Mouse (Mus musculus) liver, embryonic 15.5 days (tissue): ENCODE measurements around the gene Rasgef1b. TPM values are rescaled to one million over a fixed set of nuclear protein-coding genes. Genes with fewer than 3 reads are reported as not detected.

Source experiments
- ATAC-seq: fragments of 200-750 bp; cut with Nextera tagmentation; 2 replicates; pipeline ENCODE4 v1.8.0; 2017; ENCODE audit warnings: moderate number of reproducible peaks, mild to moderate bottlenecking, moderate library complexity; ENCODE audit not compliant: insufficient read depth
- H3K27ac ChIP-seq: fragments of 300-500 bp; sonication (generic); replicated peaks from 2 replicates; pipeline ENCODE4 v1.5.1; 2015; ENCODE audit warnings: mild to moderate bottlenecking, inconsistent platforms
- H3K27me3 ChIP-seq: fragments of 300-500 bp; sonication (generic); 2 replicates; pipeline ENCODE4 v1.6.1; 2015; ENCODE audit warnings: mild to moderate bottlenecking, inconsistent platforms
- H3K36me3 ChIP-seq: fragments of 300-500 bp; sonication (generic); replicated peaks from 2 replicates; pipeline ENCODE4 v1.6.1; 2015; ENCODE audit warnings: moderate library complexity, mild to moderate bottlenecking, inconsistent platforms
- H3K4me1 ChIP-seq: fragments of 300-500 bp; sonication (generic); replicated peaks from 2 replicates; pipeline ENCODE4 v1.6.1; 2015; ENCODE audit warnings: inconsistent platforms
- H3K4me2 ChIP-seq: fragments of 300-500 bp; sonication (generic); 2 replicates; pipeline ENCODE4 v1.6.1; 2015; ENCODE audit warnings: moderate library complexity, mild to moderate bottlenecking, inconsistent platforms
- H3K4me3 ChIP-seq: fragments of 300-500 bp; sonication (generic); replicated peaks from 2 replicates; pipeline ENCODE4 v1.5.1; 2015; ENCODE audit warnings: mild to moderate bottlenecking, inconsistent platforms
- H3K9ac ChIP-seq: fragments of 300-500 bp; sonication (generic); 2 replicates; pipeline ENCODE4 v1.6.1; 2015; ENCODE audit warnings: moderate library complexity, mild to moderate bottlenecking, inconsistent platforms
- H3K9me3 ChIP-seq: fragments of 300-500 bp; sonication (generic); replicated peaks from 2 replicates; pipeline ENCODE4 v1.6.1; 2016; ENCODE audit warnings: inconsistent platforms
- WGBS: fragments of 180-500 bp; shearing (Covaris S2); methylation state at CpG from one replicate; pipeline ENCODE4 v1.1.7; 2015; ENCODE audit warnings: mixed read lengths; ENCODE audit not compliant: insufficient replicate concordance; 5-methylcytosine and 5-hydroxymethylcytosine counted together
- polyA plus RNA-seq: library from polyadenylated mRNA; unstranded; fragments of >200 nt; fragmentation: Nextera tagmentation; extraction: Ambion mirVana; gene quantifications from 2 replicates; pipeline ENCODE4 v1.2.1, GENCODE M21; 2015

Rasgef1b gene
- polyA plus RNA-seq, 1 experiment from 2014 or later = 7.3 TPM

DNA sequence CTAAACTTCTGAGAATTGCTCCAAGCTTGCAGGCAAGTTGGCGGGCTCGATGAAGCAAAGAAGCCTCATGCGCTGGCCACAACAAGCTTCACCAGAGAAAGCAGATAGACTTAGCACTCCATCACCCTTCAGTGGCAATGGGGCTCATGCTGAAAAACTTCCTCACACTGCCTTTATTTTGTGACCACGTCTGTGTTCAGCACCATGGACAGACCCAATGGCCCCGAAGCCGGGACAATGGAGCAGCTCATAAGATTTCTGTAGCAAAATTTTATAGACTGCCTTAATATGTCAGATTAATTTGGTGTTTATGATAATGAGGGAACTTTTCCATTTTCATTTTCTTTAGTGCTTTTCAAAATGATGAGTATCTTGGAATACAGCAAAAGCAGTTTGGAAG lies 21.6 kb downstream of the Rasgef1b start:
- 30% methylated on average over 6 of the region's 6 CpGs for WGBS
- Histone ChIP-seq H3K9ac (no peak overlapping the region), H3K27ac (no peak overlapping the region), H3K4me1 (no peaks in the 10 kb centered on the region), H3K27me3 (no peaks in the 10 kb centered on the region), H3K9me3 (no peaks in the 10 kb centered on the region), H3K36me3 (no peaks in the 10 kb centered on the region), H3K4me3 (no peak overlapping the region), H3K4me2 (no peak overlapping the region)
- ATAC-seq = no peak

DNA sequence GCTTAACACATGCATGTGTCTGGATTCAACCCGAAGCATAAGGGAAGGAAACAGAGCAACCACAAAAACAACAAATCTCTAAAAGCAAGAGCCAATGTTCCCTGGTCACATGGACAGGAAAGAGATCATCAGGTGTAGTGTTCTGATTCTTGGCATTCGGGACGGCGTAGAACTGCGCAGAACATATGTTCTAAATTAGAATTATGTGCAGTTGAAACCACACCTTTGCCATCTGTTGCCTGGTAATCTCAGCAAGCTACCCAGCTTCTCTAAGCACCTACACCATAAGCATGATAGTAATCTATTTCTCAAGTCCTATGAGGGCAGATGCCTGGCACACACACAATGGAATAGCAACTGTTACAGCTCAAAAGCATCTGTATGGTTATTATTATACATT lies 27.1 kb downstream of the Rasgef1b start:
- ATAC-seq = no peak
- WGBS = 52% methylated on average over 5 of the region's 5 CpGs
- Histone ChIP-seq H3K36me3 (no peaks in the 10 kb centered on the region), H3K4me3 (no peak overlapping the region), H3K9ac (no peak overlapping the region), H3K4me1 (no peaks in the 10 kb centered on the region), H3K4me2 (no peak overlapping the region), H3K27ac (no peak overlapping the region), H3K27me3 (no peaks in the 10 kb centered on the region), H3K9me3 (no peaks in the 10 kb centered on the region)

DNA sequence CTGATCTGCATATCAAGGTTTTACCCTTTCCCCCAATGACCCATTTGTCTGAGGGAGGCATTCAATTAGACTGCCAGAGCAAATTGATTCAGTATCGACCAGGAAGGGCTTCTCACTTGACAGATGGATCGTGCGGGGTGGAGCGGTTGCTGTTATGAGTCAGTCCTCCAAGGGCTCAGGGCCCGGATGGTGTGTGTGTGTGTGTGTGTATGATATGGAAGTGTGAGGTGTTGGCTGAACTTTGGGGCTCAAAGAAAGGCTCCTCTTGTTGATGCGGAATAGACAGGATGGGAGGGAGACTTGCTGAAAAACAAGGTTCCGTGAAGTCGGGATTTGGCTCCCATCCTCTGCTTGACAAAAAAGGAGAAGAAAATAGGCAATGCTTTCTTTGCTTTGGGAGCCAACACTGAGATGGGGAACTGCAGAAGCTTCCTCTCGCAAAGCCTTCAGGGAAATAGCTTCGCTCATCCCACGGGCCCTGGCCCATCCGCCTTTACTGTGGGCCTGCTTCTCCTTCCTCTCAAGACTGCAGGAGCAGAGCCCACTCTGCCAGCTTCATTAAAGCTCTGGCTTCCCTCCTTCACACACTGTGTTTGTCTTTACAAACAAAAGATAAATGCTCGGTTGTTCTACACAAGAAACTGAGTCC lies 34.0 kb downstream of the Rasgef1b start:
- H3K9me3 ChIP-seq = no peaks in the 10 kb centered on the region
- H3K27me3 ChIP-seq = no peaks in the 10 kb centered on the region
- no peak overlapping the region for H3K4me2 ChIP-seq
- 64% methylated on average over 13 of the region's 13 CpGs for WGBS
- H3K4me3 ChIP-seq = no peak overlapping the region
- no peak overlapping the region for H3K27ac ChIP-seq
- no peaks in the 10 kb centered on the region for H3K36me3 ChIP-seq
- no peak overlapping the region for H3K9ac ChIP-seq
- ATAC-seq = no peak
- no peaks in the 10 kb centered on the region for H3K4me1 ChIP-seq

DNA sequence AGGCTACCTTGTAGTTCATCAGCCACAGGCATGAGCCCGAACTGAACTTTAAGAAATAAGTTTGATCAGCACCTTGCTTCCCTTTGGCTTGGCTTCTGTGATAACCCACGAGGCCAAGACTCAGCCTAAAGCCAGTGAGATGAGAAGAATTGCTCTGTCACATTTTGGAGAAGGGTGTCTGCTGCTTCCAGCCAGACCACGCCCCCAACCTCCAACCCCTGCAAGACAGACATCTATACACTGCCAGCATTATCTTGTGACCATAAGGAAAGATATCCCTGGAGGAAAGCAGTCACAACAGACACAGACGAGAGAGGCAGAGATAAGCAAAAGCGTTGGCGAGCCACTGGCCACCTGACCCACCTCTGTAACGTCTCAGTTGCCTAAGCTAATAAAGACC lies 39.0 kb downstream of the Rasgef1b start:
- Histone ChIP-seq H3K9ac (no peak overlapping the region), H3K4me3 (no peak overlapping the region), H3K27ac (no peak overlapping the region), H3K36me3 (no peaks in the 10 kb centered on the region), H3K27me3 (no peaks in the 10 kb centered on the region), H3K4me1 (no peaks in the 10 kb centered on the region), H3K9me3 (no peaks in the 10 kb centered on the region), H3K4me2 (no peak overlapping the region)
- no peak for ATAC-seq
- 11% methylated on average over 7 of the region's 7 CpGs for WGBS

DNA sequence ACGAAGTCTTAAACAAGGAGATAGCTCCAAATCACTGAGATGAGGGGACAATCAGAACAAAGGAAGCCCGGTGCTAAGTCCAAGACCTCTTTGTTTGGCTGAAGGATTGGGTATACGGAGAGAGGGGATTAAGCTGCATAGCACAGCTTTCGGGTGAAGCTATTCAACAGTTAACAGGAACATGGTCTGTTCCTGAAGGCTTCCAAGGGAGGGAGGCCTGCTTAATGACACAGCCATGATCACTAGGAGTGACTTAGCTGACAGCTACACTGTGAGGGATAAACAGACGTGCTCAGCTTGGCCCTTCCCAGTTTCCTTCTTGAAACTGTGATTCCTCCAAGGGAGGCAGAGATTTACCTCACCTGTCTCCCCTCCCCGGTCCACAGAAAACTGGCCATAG lies 41.0 kb downstream of the Rasgef1b start:
- H3K36me3 ChIP-seq = no peaks in the 10 kb centered on the region
- ATAC-seq = no peak
- no peak overlapping the region for H3K4me2 ChIP-seq
- no peaks in the 10 kb centered on the region for H3K9me3 ChIP-seq
- no peak overlapping the region for H3K27ac ChIP-seq
- WGBS = 44% methylated on average over 6 of the region's 6 CpGs
- no peak overlapping the region for H3K4me3 ChIP-seq
- no peaks in the 10 kb centered on the region for H3K27me3 ChIP-seq
- no peak overlapping the region for H3K9ac ChIP-seq
- H3K4me1 ChIP-seq = no peaks in the 10 kb centered on the region

DNA sequence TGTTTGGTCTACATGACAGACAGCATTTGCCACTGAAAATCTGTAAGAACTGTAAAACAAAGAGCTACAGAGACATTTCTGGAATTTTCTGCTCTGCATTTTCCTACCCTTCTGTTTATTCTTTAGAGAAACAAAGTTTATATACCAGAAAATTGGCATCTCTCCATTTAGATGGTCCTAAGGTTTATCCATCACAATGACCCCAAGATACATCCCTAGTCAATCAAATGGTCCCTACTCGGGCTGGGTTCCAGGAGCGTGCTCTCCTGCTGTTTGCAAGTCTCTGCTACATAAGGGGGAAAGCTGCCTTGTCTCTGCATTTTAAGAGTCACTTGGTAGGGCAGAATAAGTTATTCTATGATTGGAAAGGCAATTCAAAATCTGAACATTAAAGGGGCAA lies 44.8 kb downstream of the Rasgef1b start:
- H3K4me1 ChIP-seq = no peaks in the 10 kb centered on the region
- 44% methylated on average over 2 of the region's 2 CpGs for WGBS

DNA sequence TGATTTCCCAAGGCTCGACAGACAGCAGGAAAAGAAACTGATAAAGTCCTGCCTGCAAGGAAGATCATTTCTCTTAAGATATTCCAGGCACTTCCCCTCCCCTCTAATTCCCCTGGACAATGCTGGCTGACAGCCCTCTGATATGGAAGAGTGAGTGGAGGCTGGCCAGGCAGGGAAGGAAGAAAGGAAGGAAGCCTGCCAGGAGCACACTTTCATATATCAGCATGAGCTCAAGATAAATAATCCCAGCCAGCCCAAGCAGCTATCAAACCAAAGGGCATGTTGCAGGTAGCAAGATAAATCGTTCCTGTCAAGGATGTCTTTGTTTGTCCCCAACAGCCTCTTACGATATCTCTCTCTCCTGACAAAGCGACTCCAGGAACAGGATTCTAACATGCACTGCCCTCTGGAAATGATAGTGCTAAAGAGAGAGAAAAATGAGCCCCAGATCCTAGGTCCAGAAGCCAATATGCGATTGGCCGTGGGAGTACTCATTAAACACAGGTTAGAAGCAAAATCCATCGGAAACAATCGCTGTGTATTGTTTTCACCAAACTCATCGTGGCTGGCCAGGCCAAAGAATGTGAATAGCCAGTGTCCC lies 58.8 kb downstream of the Rasgef1b start:
- 33% methylated on average over 9 of the region's 9 CpGs for WGBS
- H3K27ac ChIP-seq = no peak overlapping the region
- no peak overlapping the region for H3K4me2 ChIP-seq
- no peaks in the 10 kb centered on the region for H3K9me3 ChIP-seq
- no peak overlapping the region for H3K9ac ChIP-seq
- ATAC-seq = no peak
- H3K36me3 ChIP-seq = no peaks in the 10 kb centered on the region
- no peaks in the 10 kb centered on the region for H3K4me1 ChIP-seq
- H3K4me3 ChIP-seq = no peak overlapping the region
- no peaks in the 10 kb centered on the region for H3K27me3 ChIP-seq

More for the DNA sequence above, 44.8 kb downstream of the Rasgef1b start:
- no peak overlapping the region for H3K4me2 ChIP-seq
- H3K27ac ChIP-seq = no peak overlapping the region
- no peaks in the 10 kb centered on the region for H3K27me3 ChIP-seq
- H3K36me3 ChIP-seq = no peaks in the 10 kb centered on the region
- H3K4me3 ChIP-seq = no peak overlapping the region
- H3K9me3 ChIP-seq = no peaks in the 10 kb centered on the region
- no peak overlapping the region for H3K9ac ChIP-seq
- no peak for ATAC-seq

DNA sequence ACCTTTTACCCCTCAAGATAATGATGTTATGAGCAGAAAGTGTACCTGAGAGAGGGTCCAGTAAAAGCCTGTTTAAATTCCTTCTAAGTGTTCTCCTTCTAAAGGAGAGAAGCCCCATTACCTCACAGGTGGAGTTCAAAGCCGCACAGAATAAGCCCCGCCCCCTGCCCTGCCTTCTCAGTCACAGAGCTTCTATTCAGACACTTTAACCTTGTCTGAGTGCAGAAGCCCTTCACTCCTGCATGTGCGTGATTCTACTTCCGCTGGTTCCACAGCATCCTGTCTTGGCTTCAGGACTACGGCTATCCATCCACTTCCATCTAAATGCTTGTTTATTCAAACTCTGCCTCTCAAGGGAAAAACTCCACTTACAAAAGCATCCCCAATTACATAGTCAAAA lies 72.8 kb downstream of the Rasgef1b start:
- ATAC-seq = no peak
- H3K9ac ChIP-seq = no peak overlapping the region
- no peak overlapping the region for H3K4me2 ChIP-seq
- no peaks in the 10 kb centered on the region for H3K4me1 ChIP-seq
- H3K36me3 ChIP-seq = no peaks in the 10 kb centered on the region
- WGBS = 52% methylated on average over 5 of the region's 5 CpGs
- no peak overlapping the region for H3K27ac ChIP-seq
- H3K4me3 ChIP-seq = no peak overlapping the region
- no peaks in the 10 kb centered on the region for H3K9me3 ChIP-seq
- no peaks in the 10 kb centered on the region for H3K27me3 ChIP-seq

DNA sequence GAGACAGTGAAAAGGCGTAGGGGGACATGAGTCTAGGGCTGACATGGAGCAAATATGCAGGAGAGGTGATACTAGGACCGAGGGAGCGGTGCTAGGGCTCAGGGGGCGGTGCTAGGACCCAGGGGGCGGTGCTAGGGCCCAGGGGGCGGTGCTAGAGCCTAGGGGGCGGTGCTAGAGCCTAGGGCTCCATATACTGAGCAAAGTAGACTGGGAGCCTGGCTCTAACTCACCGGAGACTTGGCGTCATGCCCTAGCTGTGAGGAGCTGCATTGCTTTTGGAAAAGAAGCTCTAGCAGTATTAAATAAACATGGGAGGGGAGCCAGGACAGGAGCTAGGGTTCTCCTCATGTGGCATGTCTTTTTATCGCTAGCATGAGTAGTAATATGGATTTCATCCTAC lies 75.9 kb downstream of the Rasgef1b start:
- no peaks in the 10 kb centered on the region for H3K9me3 ChIP-seq
- WGBS = 60% methylated on average over 10 of the region's 10 CpGs
- H3K27ac ChIP-seq = no peak overlapping the region
- H3K4me1 ChIP-seq = no peaks in the 10 kb centered on the region
- H3K27me3 ChIP-seq = no peaks in the 10 kb centered on the region
- H3K9ac ChIP-seq = no peak overlapping the region
- no peaks in the 10 kb centered on the region for H3K36me3 ChIP-seq
- no peak for ATAC-seq
- no peak overlapping the region for H3K4me3 ChIP-seq
- no peak overlapping the region for H3K4me2 ChIP-seq

DNA sequence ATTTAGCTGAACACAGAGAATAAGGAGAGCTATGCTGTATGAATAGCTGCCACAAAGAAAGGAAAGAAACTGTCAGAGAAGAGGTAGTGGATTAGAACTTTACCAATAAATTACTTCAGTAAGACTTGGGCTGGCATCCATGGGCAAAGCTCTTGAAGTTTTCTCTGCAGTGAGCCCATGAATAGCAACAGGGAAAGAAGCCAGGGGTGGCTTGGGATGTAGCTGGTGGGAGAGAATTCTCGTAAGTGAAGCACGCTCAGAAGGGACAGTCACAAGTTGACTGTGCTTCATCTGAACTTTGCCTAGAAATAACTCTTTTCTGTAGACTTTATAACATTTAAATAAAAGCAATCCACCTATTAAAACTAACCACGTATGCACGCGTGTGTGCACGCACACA lies 87.5 kb downstream of the Rasgef1b start:
- H3K9me3 ChIP-seq = no peaks in the 10 kb centered on the region
- 71% methylated on average over 6 of the region's 6 CpGs for WGBS
- no peaks in the 10 kb centered on the region for H3K27me3 ChIP-seq
- 0 out of 2 replicates have a peak, but pooled peaks cover 4% of the 10 kb centered on the region for H3K4me1 ChIP-seq
- H3K9ac ChIP-seq = no peak overlapping the region
- H3K4me3 ChIP-seq = no peak overlapping the region
- ATAC-seq = no peak
- H3K27ac ChIP-seq = no peak overlapping the region
- no peak overlapping the region for H3K4me2 ChIP-seq
- H3K36me3 ChIP-seq = no peaks in the 10 kb centered on the region

DNA sequence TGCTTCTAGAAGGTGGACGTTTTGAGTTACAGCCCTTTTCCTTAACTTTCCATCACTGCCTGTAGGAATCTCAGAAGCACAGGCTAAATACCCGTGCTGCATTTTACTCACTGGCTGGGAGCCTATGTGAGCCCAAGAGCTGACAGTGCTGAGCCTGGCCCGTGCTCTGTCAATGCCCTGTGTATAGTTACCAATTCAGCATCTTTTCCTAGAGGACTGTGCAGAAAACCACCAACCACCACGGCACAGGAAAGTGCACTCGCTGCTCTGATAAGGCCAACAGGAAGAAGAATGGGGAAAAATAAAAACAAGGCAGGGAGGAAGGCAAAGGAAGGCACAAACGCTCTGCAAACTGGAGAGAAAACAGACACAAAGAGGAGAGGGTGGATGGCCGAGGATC lies 92.3 kb downstream of the Rasgef1b start:
- no peaks in the 10 kb centered on the region for H3K9me3 ChIP-seq
- H3K9ac ChIP-seq = no peak overlapping the region
- no peaks in the 10 kb centered on the region for H3K27me3 ChIP-seq
- no peak overlapping the region for H3K27ac ChIP-seq
- WGBS = 3% methylated on average over 7 of the region's 7 CpGs
- no peaks in the 10 kb centered on the region for H3K36me3 ChIP-seq
- no peak overlapping the region for H3K4me3 ChIP-seq
- no peak overlapping the region for H3K4me2 ChIP-seq
- peaks cover 32% of the 10 kb centered on the region for H3K4me1 ChIP-seq
- ATAC-seq = no peak

DNA sequence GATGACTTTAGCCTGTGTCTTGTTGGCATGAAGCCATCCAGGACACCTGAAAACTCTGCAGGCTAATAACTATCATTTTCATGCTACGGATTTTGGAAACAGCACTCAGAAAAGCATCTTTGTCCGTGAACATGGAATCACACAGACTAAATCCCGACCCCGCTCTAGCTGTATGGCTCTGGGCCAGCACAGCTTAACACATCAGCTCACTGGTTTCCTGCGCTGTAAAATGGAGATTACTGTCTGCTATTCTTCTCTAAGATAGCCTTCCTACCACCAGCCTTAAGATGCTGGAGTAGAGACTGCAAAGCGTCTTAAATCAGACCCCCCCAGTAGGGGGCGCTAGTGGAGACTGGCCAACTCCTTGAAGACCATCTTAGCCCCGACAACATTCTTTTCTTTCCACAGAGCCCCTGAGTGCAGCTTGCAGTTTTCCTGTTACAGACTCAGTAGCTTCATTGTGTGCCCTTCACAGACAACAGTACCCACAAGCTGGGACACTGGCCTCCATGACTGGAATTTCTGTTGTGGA lies 94.8 kb downstream of the Rasgef1b start:
- H3K9me3 ChIP-seq = no peaks in the 10 kb centered on the region
- WGBS = 69% methylated on average over 8 of the region's 8 CpGs
- H3K9ac ChIP-seq = no peak overlapping the region
- H3K27ac ChIP-seq = peak overlapping the region; percentile 21; the same call in 1 of the 2 replicates
- no peaks in the 10 kb centered on the region for H3K27me3 ChIP-seq
- no peak overlapping the region for H3K4me2 ChIP-seq
- no peak for ATAC-seq
- H3K4me3 ChIP-seq = no peak overlapping the region
- no peaks in the 10 kb centered on the region for H3K36me3 ChIP-seq
- H3K4me1 ChIP-seq = peaks cover 35% of the 10 kb centered on the region
